Mouse (Mus musculus): ENCODE data around the gene Stum.

- TF ChIP-seq CTCF (IDR thresholded peaks at IDR 0.05; ENCODE audit: low read depth), result no peak
- no peak for TF ChIP-seq EP300 (IDR thresholded peaks at IDR 0.05; ENCODE audit: low read depth)
These were observed 77.5 kb downstream of the Stum start for GRCm38 (mm10) chr1:180405576-180406335.

All from liver, postnatal 0 days (tissue).